Mouse (Mus musculus): ENCODE data around the gene Fignl2. TPM values are rescaled to one million over a fixed set of nuclear protein-coding genes. Genes with fewer than 3 reads are reported as not detected.

The Fignl2 gene
- polyA plus RNA-seq, 2 experiments = 0.28 to 1.0 TPM

DNA sequence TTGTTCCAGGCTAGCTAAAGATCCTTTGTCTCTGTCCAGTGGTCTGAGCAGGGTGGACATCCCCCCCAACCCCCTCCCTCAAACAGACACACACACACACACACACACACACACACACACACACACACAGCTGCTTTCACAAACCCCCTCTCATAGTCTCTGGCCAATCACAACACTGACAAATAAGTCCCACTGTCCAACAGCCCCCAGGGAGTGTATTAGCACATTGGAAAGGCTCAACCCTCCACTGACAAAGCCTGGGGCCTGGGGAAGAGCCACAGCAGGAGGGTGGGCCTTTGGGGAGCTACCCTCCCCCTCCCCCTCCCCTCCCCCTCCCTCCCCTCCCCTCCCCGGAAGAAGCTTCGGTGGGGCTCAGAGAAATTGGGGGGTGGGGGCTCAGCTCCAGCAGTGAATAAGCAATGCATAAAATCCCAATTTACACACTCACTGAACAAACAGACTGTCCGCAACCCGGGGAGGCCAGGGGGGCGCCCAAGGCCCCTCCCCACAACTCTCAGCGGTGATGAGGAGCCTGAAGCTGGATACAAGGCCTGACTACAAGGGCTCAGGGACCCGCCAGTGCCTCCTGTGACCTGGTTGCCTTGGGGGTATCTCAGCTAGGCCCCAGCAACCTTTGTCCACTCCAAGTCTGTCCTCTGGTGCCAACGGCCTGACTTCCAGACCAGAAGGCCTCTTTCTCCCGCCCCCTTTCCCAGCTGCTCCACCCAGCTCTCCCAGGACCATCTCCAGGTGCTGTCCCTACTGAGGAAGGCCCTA is 11.3 kb downstream of the Fignl2 start:
- 41% methylated on average over 7 of the region's 9 CpGs for WGBS (ENCODE audit: insufficient replicate concordance)
- no peak overlapping the region for H3K4me2 ChIP-seq (ENCODE audit: low read depth)
- H3K27me3 ChIP-seq (ENCODE audit: control insufficient read depth, insufficient read depth, low read length) = no peaks in the 10 kb centered on the region
- no peak for DNase-seq (ENCODE audit: low read depth in 3 of 3, low spot score in 3 of 3)
- no peak for ATAC-seq (ENCODE audit: insufficient read depth)
- no peaks in the 10 kb centered on the region for H3K9me3 ChIP-seq (ENCODE audit: control insufficient read depth, low read length)
- no peak overlapping the region for H3K9ac ChIP-seq (replicated peaks)
- H3K4me3 ChIP-seq (ENCODE audit: insufficient read depth in 1 of 2, low read depth in 2 of 2, low read length in 2 of 2) = no peak overlapping the region
- H3K4me1 ChIP-seq (replicated peaks; ENCODE audit: control insufficient read depth in 2 of 2, insufficient read depth in 2 of 2, low read length in 1 of 2) = peaks cover 0 to 3% of the 10 kb centered on the region in 2 experiments; a peak in 1 of 4 replicates
- TF ChIP-seq EP300 (IDR thresholded peaks at IDR 0.05; ENCODE audit: low read depth) (no peak), CTCF (IDR thresholded peaks at IDR 0.05; ENCODE audit: low read depth) (no peak)
- no peaks in the 10 kb centered on the region for H3K36me3 ChIP-seq (replicated peaks; ENCODE audit: control insufficient read depth, insufficient read depth, low read depth)
- no peak overlapping the region for H3K27ac ChIP-seq

- DNase-seq (ENCODE audit: low read depth in 3 of 3, low spot score in 3 of 3) (no peak), ATAC-seq (ENCODE audit: insufficient read depth) (no peak)
- Histone ChIP-seq H3K27me3 (ENCODE audit: control insufficient read depth, insufficient read depth, low read length) (no peaks in the 10 kb centered on the region), H3K36me3 (replicated peaks; ENCODE audit: control insufficient read depth, insufficient read depth, low read depth) (no peaks in the 10 kb centered on the region), H3K27ac (no peak overlapping the region), H3K4me3 (ENCODE audit: insufficient read depth in 1 of 2, low read depth in 2 of 2, low read length in 2 of 2) (no peak overlapping the region), H3K9me3 (ENCODE audit: control insufficient read depth, low read length) (no peaks in the 10 kb centered on the region), H3K4me2 (ENCODE audit: low read depth) (no peak overlapping the region), H3K4me1 (replicated peaks; ENCODE audit: control insufficient read depth in 2 of 2, insufficient read depth in 2 of 2, low read length in 1 of 2) (peaks cover 0 to 3% of the 10 kb centered on the region in 2 experiments; a peak in 1 of 4 replicates), H3K9ac (replicated peaks) (no peak overlapping the region)
- TF ChIP-seq EP300 (IDR thresholded peaks at IDR 0.05; ENCODE audit: low read depth) = no peak
- TF ChIP-seq CTCF (IDR thresholded peaks at IDR 0.05; ENCODE audit: low read depth) = no peak
- 45% methylated on average over 6 of the region's 6 CpGs for WGBS (ENCODE audit: insufficient replicate concordance)
Observed at GRCm38 (mm10) chr15:101066364-101066847, 12.0 kb downstream of the Fignl2 start.

GRCm38 (mm10) chr15:101065069-101065468 is 13.3 kb downstream of the Fignl2 start:
- H3K4me2 ChIP-seq (ENCODE audit: low read depth) = no peak overlapping the region
- H3K9ac ChIP-seq (replicated peaks) = no peak overlapping the region
- ATAC-seq (ENCODE audit: insufficient read depth) (no peak), DNase-seq (ENCODE audit: low read depth in 3 of 3, low spot score in 3 of 3) (no peak)
- H3K4me3 ChIP-seq (ENCODE audit: insufficient read depth in 1 of 2, low read depth in 2 of 2, low read length in 2 of 2) = no peak overlapping the region
- no peaks in the 10 kb centered on the region for H3K9me3 ChIP-seq (ENCODE audit: control insufficient read depth, low read length)
- no peak overlapping the region for H3K27ac ChIP-seq
- 53% methylated on average over 6 of the region's 6 CpGs for WGBS (ENCODE audit: insufficient replicate concordance)
- H3K4me1 ChIP-seq (replicated peaks; ENCODE audit: control insufficient read depth in 2 of 2, insufficient read depth in 2 of 2, low read length in 1 of 2) = peaks cover 0 to 2% of the 10 kb centered on the region in 2 experiments; a peak in 1 of 4 replicates
- TF ChIP-seq EP300 (IDR thresholded peaks at IDR 0.05; ENCODE audit: low read depth) = no peak
- no peak for TF ChIP-seq CTCF (IDR thresholded peaks at IDR 0.05; ENCODE audit: low read depth)
- no peaks in the 10 kb centered on the region for H3K27me3 ChIP-seq (ENCODE audit: control insufficient read depth, insufficient read depth, low read length)
- no peaks in the 10 kb centered on the region for H3K36me3 ChIP-seq (replicated peaks; ENCODE audit: control insufficient read depth, insufficient read depth, low read depth)

- ATAC-seq (ENCODE audit: insufficient read depth) = no peak
- 56% methylated on average over 11 of the region's 11 CpGs for WGBS (ENCODE audit: insufficient replicate concordance)
Observed at GRCm38 (mm10) chr15:101060280-101060852, 18.0 kb downstream of the Fignl2 start.

GRCm38 (mm10) chr15:101059570-101060279 is 18.6 kb downstream of the Fignl2 start:
- no peak overlapping the region for H3K27ac ChIP-seq
- DNase-seq (ENCODE audit: low read depth in 3 of 3, low spot score in 3 of 3) (no peak), ATAC-seq (ENCODE audit: insufficient read depth) (no peak)
- no peak for TF ChIP-seq EP300 (IDR thresholded peaks at IDR 0.05; ENCODE audit: low read depth)
- no peak for TF ChIP-seq CTCF (IDR thresholded peaks at IDR 0.05; ENCODE audit: low read depth)
- no peaks in the 10 kb centered on the region for H3K9me3 ChIP-seq (ENCODE audit: control insufficient read depth, low read length)
- no peaks in the 10 kb centered on the region for H3K4me1 ChIP-seq (replicated peaks; ENCODE audit: control insufficient read depth in 2 of 2, insufficient read depth in 2 of 2, low read length in 1 of 2)
- H3K27me3 ChIP-seq (ENCODE audit: control insufficient read depth, insufficient read depth, low read length) = peaks cover 2% of the 10 kb centered on the region
- 41% methylated on average over 9 of the region's 9 CpGs for WGBS (ENCODE audit: insufficient replicate concordance)
- H3K36me3 ChIP-seq (replicated peaks; ENCODE audit: control insufficient read depth, insufficient read depth, low read depth) = no peaks in the 10 kb centered on the region
- H3K4me2 ChIP-seq (ENCODE audit: low read depth) = no peak overlapping the region
- no peak overlapping the region for H3K9ac ChIP-seq (replicated peaks)
- no peak overlapping the region for H3K4me3 ChIP-seq (ENCODE audit: insufficient read depth in 1 of 2, low read depth in 2 of 2, low read length in 2 of 2)

More at GRCm38 (mm10) chr15:101060280-101060852, 18.0 kb downstream of the Fignl2 start:
- Histone ChIP-seq H3K9me3 (ENCODE audit: control insufficient read depth, low read length) (no peaks in the 10 kb centered on the region), H3K4me3 (ENCODE audit: insufficient read depth in 1 of 2, low read depth in 2 of 2, low read length in 2 of 2) (no peak overlapping the region), H3K4me2 (ENCODE audit: low read depth) (no peak overlapping the region), H3K27ac (no peak overlapping the region), H3K27me3 (ENCODE audit: control insufficient read depth, insufficient read depth, low read length) (no peaks in the 10 kb centered on the region), H3K4me1 (replicated peaks; ENCODE audit: control insufficient read depth in 2 of 2, insufficient read depth in 2 of 2, low read length in 1 of 2) (no peaks in the 10 kb centered on the region), H3K36me3 (replicated peaks; ENCODE audit: control insufficient read depth, insufficient read depth, low read depth) (no peaks in the 10 kb centered on the region), H3K9ac (replicated peaks) (no peak overlapping the region)
- DNase-seq (ENCODE audit: low read depth in 3 of 3, low spot score in 3 of 3) = no peak
- TF ChIP-seq CTCF (IDR thresholded peaks at IDR 0.05; ENCODE audit: low read depth) = no peak
- no peak for TF ChIP-seq EP300 (IDR thresholded peaks at IDR 0.05; ENCODE audit: low read depth)

Measured in liver, embryonic 14.5 days (tissue).